Mouse (Mus musculus) cortical plate, adult 2 months (tissue): ENCODE data around the gene Fam136a.

Source experiments
- CTCF ChIP-seq: fragments of 200-500 bp; IDR thresholded peaks from 2 replicates; pipeline ENCODE4 v1.5.1; 2011; ENCODE audit warnings: mild to moderate bottlenecking, control low read depth, low read length; ENCODE audit not compliant: insufficient read depth; ENCODE audit errors: extremely low read depth
- POLR2A ChIP-seq: fragments of 200-500 bp; IDR thresholded peaks from 2 replicates; pipeline ENCODE4 v1.6.1; 2011; ENCODE audit warnings: mild to moderate bottlenecking, low read length, control low read depth; ENCODE audit not compliant: insufficient read depth; ENCODE audit errors: extremely low read depth

- TF ChIP-seq POLR2A (no peak), CTCF (no peak)
These were observed 53.8 kb downstream of the Fam136a start for GRCm38 (mm10) chr6:86419239-86419638.
